10 mouse cellular contexts compared by ENCODE assay signal in genomic region chr2:14738927-14739326, GRCm38 (mm10).
DNase-seq lines count a peak whose midpoint lies in the region; ATAC-seq and TF ChIP-seq lines count a peak whose summit lies in the region.
"Had no signal": no experiment of that assay in that cellular context is flagged by ENCODE, and none has a peak within 500 bp of the region (broad histone marks: within the 10 kb centered on the region; RNA-seq: fewer than 3 reads in every experiment).

No protein-coding gene starts in this region.

- H3K4me3 ChIP-seq in heart, embryonic 13.5 days: no peak overlapping the region
- H3K4me3 ChIP-seq in forebrain, postnatal 0 days (ENCODE audit: low read depth, low read length): no peak overlapping the region

- H3K4me2 ChIP-seq in heart, embryonic 13.5 days: no peak overlapping the region
- peak overlapping the region; percentile 31 for H3K4me2 ChIP-seq in forebrain, postnatal 0 days (ENCODE audit: low read depth)

- 0 out of 2 replicates have a peak overlapping the region, but pooled peaks have one; percentile 7 for H3K9ac ChIP-seq in heart, embryonic 13.5 days
- 0 out of 2 replicates have a peak overlapping the region, but pooled peaks have one; percentile 22 for H3K9ac ChIP-seq in forebrain, postnatal 0 days

- H3K4me1 ChIP-seq in heart, embryonic 13.5 days: peaks cover 44% of the 10 kb centered on the region
- no peaks in the 10 kb centered on the region for H3K4me1 ChIP-seq in forebrain, postnatal 0 days (ENCODE audit: insufficient read depth)

- H3K36me3 ChIP-seq in heart, embryonic 13.5 days: no peaks in the 10 kb centered on the region
- no peaks in the 10 kb centered on the region for H3K36me3 ChIP-seq in forebrain, postnatal 0 days (ENCODE audit: insufficient read depth)

- no peaks in the 10 kb centered on the region for H3K9me3 ChIP-seq in heart, embryonic 13.5 days
- H3K9me3 ChIP-seq in forebrain, postnatal 0 days (ENCODE audit: low read length): no peaks in the 10 kb centered on the region

- intact Hi-C loops in heart, postnatal 36 days (cut with DNase I): no loop called here
- intact Hi-C loops in heart, postnatal 25 days (cut with DNase I): no loop called here
- intact Hi-C loops in heart, postnatal 14 days (cut with DNase I): no loop called here

- peak overlapping the region; percentile 6; the same call in 1 of the 2 replicates for H3K27ac ChIP-seq in heart, embryonic 13.5 days (replicated peaks)
- peak overlapping the region; percentile 54; the same call in 1 of the 2 replicates for H3K27ac ChIP-seq in forebrain, postnatal 0 days (ENCODE audit: low read depth, low read length)
- H3K27ac ChIP-seq: kidney, postnatal 0 days had no signal

- TF ChIP-seq CTCF in forebrain, postnatal 0 days (IDR thresholded peaks at IDR 0.05; ENCODE audit: low read depth): no peak

- no peak for ATAC-seq in heart, embryonic 13.5 days (ENCODE audit: extremely low read depth, insufficient number of reproducible peaks, low FRiP score, low TSS enrichment)
- peak; percentile 81 for ATAC-seq in forebrain, postnatal 0 days

- DNase-seq in heart, postnatal 36 days: no peak
- DNase-seq in forebrain, postnatal 0 days: peak; percentile 58
- DNase-seq in left cerebral cortex, adult 8-10 months (ENCODE audit: low spot score in 2 of 2): peak; percentile 64 to 67
- peak; percentile 64 to 71 for DNase-seq in right cerebral cortex, adult 2 months (ENCODE audit: low spot score in 2 of 2)
- DNase-seq in spleen, postnatal 36 days (ENCODE audit: low spot score in 2 of 2): no peak
- no peak for DNase-seq in heart, postnatal 25 days (ENCODE audit: low spot score)
- no peak for DNase-seq in heart, postnatal 14 days
- DNase-seq: thymus, postnatal 4 days had no signal

- no peaks in the 10 kb centered on the region for H3K27me3 ChIP-seq in heart, embryonic 13.5 days (replicated peaks)
- no peaks in the 10 kb centered on the region for H3K27me3 ChIP-seq in forebrain, postnatal 0 days (ENCODE audit: insufficient read depth, low read length)

- 50% methylated on average over 9 of the region's 9 CpGs for WGBS in heart, embryonic 13.5 days
- 23% methylated on average over 9 of the region's 9 CpGs for WGBS in forebrain, postnatal 0 days

Comparison
In these comparisons a context has a peak if more than half of its experiments do, and no peak if none do; other contexts are left out.
1. DNase-seq: peak in forebrain, postnatal 0 days (single experiment), left cerebral cortex, adult 8-10 months (2 of 2) and right cerebral cortex, adult 2 months (2 of 2); none in heart, postnatal 36 days (0 of 2), spleen, postnatal 36 days (0 of 2), heart, postnatal 25 days (single experiment) and heart, postnatal 14 days (0 of 2).